Mouse (Mus musculus) liver, postnatal 0 days (tissue): ENCODE data around the gene Fbp2.

Source experiments
- CTCF ChIP-seq: sonication (generic); IDR thresholded peaks from 2 replicates; pipeline ENCODE4 v1.5.1; 2016; ENCODE audit warnings: antibody characterized with exemption, low read depth
- EP300 ChIP-seq: IDR thresholded peaks from 2 replicates; pipeline ENCODE4 v1.6.1; 2016; ENCODE audit warnings: antibody characterized with exemption, low read depth, mild to moderate bottlenecking

DNA sequence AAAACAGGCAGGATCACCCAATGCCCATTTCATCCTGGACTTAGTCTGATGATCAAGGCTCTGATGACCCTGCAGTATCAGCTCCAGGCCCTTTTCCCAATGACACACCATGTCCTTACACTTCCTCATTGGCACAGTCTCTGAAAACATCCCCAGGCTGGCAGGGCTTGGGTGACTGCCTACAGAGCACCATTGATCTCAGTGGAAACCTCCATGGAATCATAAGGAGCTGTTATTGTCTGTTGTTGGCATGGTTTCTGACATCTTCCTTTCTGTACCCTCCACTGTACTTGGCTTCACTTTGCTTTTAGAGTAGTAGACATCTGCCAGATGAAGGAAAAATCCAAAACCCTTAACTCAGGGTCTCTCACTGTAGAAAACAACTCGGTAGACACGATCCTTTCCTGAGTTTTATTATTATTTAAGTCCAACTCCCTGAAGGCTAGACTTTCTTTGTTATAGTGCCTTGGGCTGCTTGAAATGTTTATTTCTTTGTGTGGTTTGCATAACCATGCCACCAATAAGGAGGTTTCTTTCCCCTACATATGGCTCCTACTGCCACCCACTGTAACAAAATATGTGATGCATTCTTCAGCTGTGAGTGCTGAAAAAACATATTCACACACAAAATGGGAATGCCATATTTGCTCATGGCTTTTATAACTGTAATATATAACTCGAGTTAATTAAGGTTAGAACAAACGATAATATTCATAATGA lies 39.9 kb upstream of the Fbp2 start:
- no peak for TF ChIP-seq CTCF
- no peak for TF ChIP-seq EP300
